Mouse (Mus musculus) cerebellum, adult 2 months (tissue): Measurements from ENCODE around the gene Mlf2.

Experiments used
- CTCF ChIP-seq: fragments of 200-500 bp; IDR thresholded peaks from 2 replicates; pipeline ENCODE4 v1.5.1; 2011; ENCODE audit warnings: low read depth, mild to moderate bottlenecking, control low read depth, low read length, moderate library complexity, borderline replicate concordance; ENCODE audit not compliant: insufficient read depth
- POLR2A ChIP-seq: fragments of 200-500 bp; IDR thresholded peaks from 2 replicates; pipeline ENCODE4 v1.6.1; 2011; ENCODE audit warnings: low read length, control low read depth, borderline replicate concordance; ENCODE audit not compliant: insufficient read depth

DNA sequence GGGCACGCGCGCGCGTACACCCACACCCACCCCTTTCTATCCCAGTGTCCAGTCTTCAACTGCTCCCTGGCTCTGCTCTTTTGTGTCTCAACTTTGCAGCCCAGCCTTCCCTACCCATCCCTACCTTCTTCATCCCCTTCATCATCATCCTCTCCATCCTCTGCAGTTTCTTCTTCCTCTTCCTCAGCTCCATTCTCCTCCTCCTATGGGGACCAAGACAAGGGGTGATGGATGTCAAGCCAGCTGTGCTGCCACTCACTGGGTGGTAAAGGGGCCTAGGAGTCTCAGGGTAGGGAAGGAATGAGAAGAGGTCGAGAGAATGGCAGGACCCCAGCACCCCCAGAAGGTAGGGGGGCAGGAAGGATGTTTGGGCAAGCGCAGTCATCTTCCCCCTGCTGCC lies 16.7 kb upstream of the Mlf2 start:
- TF ChIP-seq POLR2A = no peak
- TF ChIP-seq CTCF = no peak
